Mouse (Mus musculus): ENCODE results near the gene Gm21650.
"Not testable (repeated sequence)": the region's sequence is repeated elsewhere in the genome, so short reads cannot be mapped to it uniquely, and the experiment has no call there.

Gm21650 gene

GRCm38 (mm10) chrY:77692508-77692907 is at the start of gene Gm21650:
Gene Gm21650 (plus strand): TSS chrY:77692808.
- not testable (repeated sequence) for DNase-seq (ENCODE audit: low read depth, low spot score)
